Mouse (Mus musculus) neural tube, embryonic 12.5 days (tissue): ENCODE measurements around the gene Lpgat1. TPM values are rescaled to one million over a fixed set of nuclear protein-coding genes. Genes with fewer than 3 reads are reported as not detected.

Source experiments
- ATAC-seq: fragments of 200-750 bp; cut with Nextera tagmentation; 2 replicates; pipeline ENCODE4 v1.8.0; 2017; ENCODE audit warnings: low read depth, mild to moderate bottlenecking, moderate TSS enrichment, moderate library complexity; ENCODE audit not compliant: low FRiP score
- H3K27ac ChIP-seq: fragments of 300-500 bp; sonication (generic); 2 replicates; pipeline ENCODE4 v1.5.1; 2016
- H3K27me3 ChIP-seq: fragments of 300-500 bp; sonication (generic); replicated peaks from 2 replicates; pipeline ENCODE4 v1.6.1; 2016; ENCODE audit warnings: mild to moderate bottlenecking
- H3K36me3 ChIP-seq: fragments of 300-500 bp; sonication (generic); 2 replicates; pipeline ENCODE4 v1.6.1; 2016; ENCODE audit warnings: mild to moderate bottlenecking
- H3K4me1 ChIP-seq: fragments of 300-500 bp; sonication (generic); 2 replicates; pipeline ENCODE4 v1.6.1; 2016
- H3K4me2 ChIP-seq: fragments of 300-500 bp; sonication (generic); replicated peaks from 2 replicates; pipeline ENCODE4 v1.6.1; 2016; ENCODE audit warnings: mild to moderate bottlenecking
- H3K4me3 ChIP-seq: fragments of 300-500 bp; sonication (generic); 2 replicates; pipeline ENCODE4 v1.5.1; 2016
- H3K9ac ChIP-seq: fragments of 300-500 bp; sonication (generic); 2 replicates; pipeline ENCODE4 v1.6.1; 2016; ENCODE audit warnings: mild to moderate bottlenecking
- H3K9me3 ChIP-seq: fragments of 300-500 bp; sonication (generic); 2 replicates; pipeline ENCODE4 v1.6.1; 2016; ENCODE audit warnings: mild to moderate bottlenecking
- WGBS: fragments of 180-500 bp; shearing (Covaris S2); methylation state at CpG from one replicate; pipeline ENCODE4 v1.1.7; 2016; 5-methylcytosine and 5-hydroxymethylcytosine counted together
- polyA plus RNA-seq: library from polyadenylated mRNA; unstranded; fragments of >200 nt; fragmentation: Nextera tagmentation; extraction: Ambion mirVana; gene quantifications from 2 replicates; pipeline ENCODE4 v1.2.1, GENCODE M21; 2016

Gene Lpgat1
- polyA plus RNA-seq, 1 experiment from 2014 or later: 46.3 TPM

- no peak for ATAC-seq
- Histone ChIP-seq H3K9ac (no peak overlapping the region), H3K27ac (no peak overlapping the region), H3K4me1 (no peaks in the 10 kb centered on the region), H3K36me3 (no peaks in the 10 kb centered on the region), H3K4me3 (no peak overlapping the region), H3K4me2 (no peak overlapping the region), H3K9me3 (peaks cover 6% of the 10 kb centered on the region; the same call in 1 of the 2 replicates), H3K27me3 (no peaks in the 10 kb centered on the region)
- WGBS: 79% methylated on average over 8 of the region's 8 CpGs
Observed at GRCm38 (mm10) chr1:191792991-191793390, 75.4 kb downstream of the Lpgat1 start.

- Histone ChIP-seq H3K27ac (no peak overlapping the region), H3K4me2 (no peak overlapping the region), H3K9ac (no peak overlapping the region), H3K4me3 (no peak overlapping the region), H3K9me3 (peaks cover 6% of the 10 kb centered on the region; the same call in 1 of the 2 replicates), H3K36me3 (no peaks in the 10 kb centered on the region), H3K27me3 (no peaks in the 10 kb centered on the region), H3K4me1 (no peaks in the 10 kb centered on the region)
- 76% methylated on average over 7 of the region's 7 CpGs for WGBS
- no peak for ATAC-seq
Observed at GRCm38 (mm10) chr1:191793888-191794532, 76.4 kb downstream of the Lpgat1 start.

DNA sequence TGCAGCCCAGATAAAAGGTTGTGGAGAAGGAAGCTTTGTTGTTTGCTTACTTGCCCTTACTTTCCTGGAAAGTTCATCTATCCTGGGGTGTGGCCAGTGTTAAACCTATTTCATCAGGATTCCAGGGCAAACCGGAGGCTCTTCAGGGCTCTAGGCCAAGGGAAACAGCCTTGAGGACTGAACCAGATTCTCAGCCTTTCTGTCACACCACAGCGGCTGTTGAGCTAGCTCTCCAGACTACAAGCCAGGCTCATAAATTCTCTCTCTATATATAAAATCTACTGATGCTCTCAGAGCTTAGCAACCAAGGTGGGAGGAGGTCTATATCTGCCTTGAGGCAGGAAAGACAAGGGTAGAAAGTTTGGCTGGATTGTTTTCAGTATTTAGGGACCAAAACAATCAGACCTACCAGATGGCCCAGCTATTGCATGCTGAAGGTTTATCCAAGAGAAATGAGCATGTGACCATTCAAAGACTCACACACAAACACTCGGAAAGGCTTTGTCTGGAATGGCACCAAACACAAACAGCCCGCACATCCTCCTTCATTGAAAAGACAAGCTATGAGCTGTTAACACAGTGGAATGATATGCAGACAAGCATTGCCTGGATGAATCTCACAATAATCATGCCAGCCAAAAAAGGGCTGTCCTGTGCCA, 78.7 kb downstream of the Lpgat1 start:
- Histone ChIP-seq H3K36me3 (no peaks in the 10 kb centered on the region), H3K9ac (no peak overlapping the region), H3K27me3 (no peaks in the 10 kb centered on the region), H3K9me3 (no peaks in the 10 kb centered on the region), H3K4me2 (no peak overlapping the region), H3K27ac (no peak overlapping the region), H3K4me1 (no peaks in the 10 kb centered on the region), H3K4me3 (no peak overlapping the region)
- ATAC-seq: no peak
- WGBS: 88% methylated on average over 4 of the region's 4 CpGs

DNA sequence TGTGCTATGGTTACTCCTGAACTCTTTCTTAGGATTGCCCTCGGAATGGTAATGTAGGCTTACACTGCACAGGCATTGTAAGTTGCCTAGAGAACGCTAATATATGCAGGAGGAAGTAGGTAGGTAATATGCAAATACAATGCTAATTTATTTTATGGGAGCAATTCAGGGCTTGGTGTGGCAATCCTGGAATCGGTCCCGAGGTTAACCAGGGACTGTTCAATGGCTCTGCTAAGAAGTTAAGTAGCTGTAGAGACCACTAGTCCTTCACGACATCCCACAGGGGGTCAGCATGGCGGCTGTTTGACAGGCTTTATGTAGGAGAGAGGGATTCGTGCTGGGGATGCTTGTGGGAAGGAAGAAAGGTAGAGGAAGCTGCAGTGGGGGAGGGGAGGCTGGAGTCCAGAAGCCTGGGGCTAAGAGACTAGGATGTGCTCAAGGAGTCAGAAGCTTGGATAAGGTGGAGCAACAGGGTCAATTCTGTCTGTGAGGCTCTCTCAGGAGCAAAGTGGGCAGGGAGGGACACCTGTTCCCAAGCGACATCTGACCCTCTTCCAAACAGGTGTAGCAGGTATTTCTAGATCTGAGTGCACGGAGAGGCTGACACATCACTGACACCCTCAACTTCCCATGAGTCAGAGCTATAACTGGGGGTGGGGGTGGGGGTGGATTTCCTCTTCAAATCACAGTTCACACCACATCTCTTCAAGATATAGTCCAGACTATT, 84.6 kb downstream of the Lpgat1 start:
- Histone ChIP-seq H3K4me2 (no peak overlapping the region), H3K27ac (no peak overlapping the region), H3K27me3 (no peaks in the 10 kb centered on the region), H3K4me3 (no peak overlapping the region), H3K36me3 (no peaks in the 10 kb centered on the region), H3K9ac (no peak overlapping the region), H3K9me3 (no peaks in the 10 kb centered on the region), H3K4me1 (no peaks in the 10 kb centered on the region)
- ATAC-seq: no peak
- WGBS: 45% methylated on average over 9 of the region's 9 CpGs

DNA sequence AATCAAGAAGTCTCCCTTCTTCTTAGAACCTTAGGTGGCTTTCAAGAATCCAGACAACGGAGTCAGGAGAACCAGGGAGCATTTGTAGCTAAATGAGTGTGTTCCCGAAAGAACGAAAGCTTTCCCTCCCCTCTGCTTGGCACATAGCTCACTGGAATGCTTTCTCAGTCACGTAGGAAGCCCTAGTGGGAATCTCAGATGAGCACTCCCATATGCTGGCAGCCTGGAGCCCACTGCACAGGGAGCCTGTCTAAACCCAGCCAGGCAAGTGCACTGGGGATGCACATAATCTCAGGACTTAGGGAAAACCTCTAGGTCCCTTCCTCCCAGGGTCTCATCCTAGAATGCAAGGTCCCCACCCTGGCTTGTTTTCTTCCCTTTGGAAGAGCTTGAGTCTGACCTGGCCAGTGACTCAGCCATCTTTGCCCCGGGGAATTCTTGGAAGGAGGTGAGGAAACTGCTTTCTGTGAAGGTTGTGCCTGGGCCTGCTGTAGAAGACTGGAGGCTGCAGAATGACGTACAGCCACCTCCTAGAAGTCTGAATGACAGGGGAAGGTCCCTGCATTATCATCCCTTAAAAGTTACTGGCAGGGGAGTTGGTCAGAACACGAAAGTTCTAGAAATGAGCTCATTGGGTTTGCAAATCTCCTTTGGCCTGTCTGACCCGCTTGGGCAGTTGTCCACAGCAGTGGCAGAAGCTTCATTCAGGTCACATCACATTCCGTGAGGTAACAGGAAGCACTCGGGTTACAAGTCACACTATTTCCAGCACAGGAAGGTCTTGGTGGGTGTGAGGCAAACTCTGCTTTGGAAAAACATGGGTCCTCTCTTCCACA, 85.4 kb downstream of the Lpgat1 start:
- no peak for ATAC-seq
- no peaks in the 10 kb centered on the region for H3K9me3 ChIP-seq
- H3K4me2 ChIP-seq: no peak overlapping the region
- H3K9ac ChIP-seq: no peak overlapping the region
- H3K27me3 ChIP-seq: no peaks in the 10 kb centered on the region
- 80% methylated on average over 10 of the region's 10 CpGs for WGBS
- H3K36me3 ChIP-seq: no peaks in the 10 kb centered on the region
- no peak overlapping the region for H3K4me3 ChIP-seq
- no peak overlapping the region for H3K27ac ChIP-seq
- H3K4me1 ChIP-seq: no peaks in the 10 kb centered on the region

GRCm38 (mm10) chr1:191804747-191805146, 87.1 kb downstream of the Lpgat1 start:
- Histone ChIP-seq H3K9me3 (no peaks in the 10 kb centered on the region), H3K9ac (no peak overlapping the region), H3K27ac (no peak overlapping the region), H3K27me3 (no peaks in the 10 kb centered on the region), H3K36me3 (no peaks in the 10 kb centered on the region), H3K4me2 (no peak overlapping the region), H3K4me1 (no peaks in the 10 kb centered on the region; the same call in 1 of the 2 replicates), H3K4me3 (no peak overlapping the region)
- 72% methylated on average over 5 of the region's 5 CpGs for WGBS
- ATAC-seq: no peak

DNA sequence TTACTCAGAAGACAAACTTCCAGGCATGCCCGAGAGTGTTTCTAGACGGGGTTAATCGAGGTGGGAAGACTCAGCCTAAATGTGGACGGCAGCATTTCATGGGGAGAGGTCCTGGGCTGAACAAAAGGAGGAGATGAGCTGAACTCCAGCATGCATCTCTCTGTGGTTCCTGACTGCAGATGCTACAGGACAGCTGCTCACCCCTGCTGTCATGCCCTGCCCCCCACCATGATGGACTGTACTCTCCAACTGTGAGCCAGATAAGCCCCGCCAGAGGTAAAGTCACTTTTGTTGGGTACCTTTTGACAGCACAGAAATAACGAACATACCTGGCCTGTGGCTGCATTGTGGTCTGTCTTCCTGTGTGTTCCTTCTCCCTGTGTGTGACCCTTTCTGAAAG, 88.2 kb downstream of the Lpgat1 start:
- no peaks in the 10 kb centered on the region for H3K36me3 ChIP-seq
- ATAC-seq: no peak
- no peaks in the 10 kb centered on the region for H3K27me3 ChIP-seq
- H3K9ac ChIP-seq: no peak overlapping the region
- WGBS: 87% methylated on average over 6 of the region's 6 CpGs
- H3K4me3 ChIP-seq: no peak overlapping the region
- H3K27ac ChIP-seq: no peak overlapping the region
- H3K9me3 ChIP-seq: no peaks in the 10 kb centered on the region
- H3K4me1 ChIP-seq: no peaks in the 10 kb centered on the region; the same call in 1 of the 2 replicates
- H3K4me2 ChIP-seq: no peak overlapping the region

- WGBS: 91% methylated on average over 4 of the region's 4 CpGs
- Histone ChIP-seq H3K9me3 (no peaks in the 10 kb centered on the region), H3K4me1 (no peaks in the 10 kb centered on the region; the same call in 1 of the 2 replicates), H3K27ac (no peak overlapping the region), H3K27me3 (no peaks in the 10 kb centered on the region), H3K4me3 (no peak overlapping the region), H3K36me3 (no peaks in the 10 kb centered on the region), H3K4me2 (no peak overlapping the region), H3K9ac (no peak overlapping the region)
- no peak for ATAC-seq
Observed at GRCm38 (mm10) chr1:191806740-191807139, 89.1 kb downstream of the Lpgat1 start.

- Histone ChIP-seq H3K9me3 (no peaks in the 10 kb centered on the region), H3K27me3 (no peaks in the 10 kb centered on the region), H3K4me2 (no peak overlapping the region), H3K27ac (no peak overlapping the region), H3K36me3 (no peaks in the 10 kb centered on the region), H3K9ac (no peak overlapping the region), H3K4me3 (no peak overlapping the region), H3K4me1 (no peaks in the 10 kb centered on the region; the same call in 1 of the 2 replicates)
- no peak for ATAC-seq
- WGBS: 88% methylated on average over 7 of the region's 7 CpGs
Observed at GRCm38 (mm10) chr1:191807979-191808378, 90.3 kb downstream of the Lpgat1 start.

GRCm38 (mm10) chr1:191808688-191809223, 91.1 kb downstream of the Lpgat1 start:
- Histone ChIP-seq H3K27ac (no peak overlapping the region), H3K27me3 (no peaks in the 10 kb centered on the region), H3K4me1 (no peaks in the 10 kb centered on the region; the same call in 1 of the 2 replicates), H3K4me3 (no peak overlapping the region), H3K4me2 (no peak overlapping the region), H3K36me3 (no peaks in the 10 kb centered on the region), H3K9ac (no peak overlapping the region), H3K9me3 (no peaks in the 10 kb centered on the region)
- 86% methylated on average over 12 of the region's 12 CpGs for WGBS
- ATAC-seq: no peak

DNA sequence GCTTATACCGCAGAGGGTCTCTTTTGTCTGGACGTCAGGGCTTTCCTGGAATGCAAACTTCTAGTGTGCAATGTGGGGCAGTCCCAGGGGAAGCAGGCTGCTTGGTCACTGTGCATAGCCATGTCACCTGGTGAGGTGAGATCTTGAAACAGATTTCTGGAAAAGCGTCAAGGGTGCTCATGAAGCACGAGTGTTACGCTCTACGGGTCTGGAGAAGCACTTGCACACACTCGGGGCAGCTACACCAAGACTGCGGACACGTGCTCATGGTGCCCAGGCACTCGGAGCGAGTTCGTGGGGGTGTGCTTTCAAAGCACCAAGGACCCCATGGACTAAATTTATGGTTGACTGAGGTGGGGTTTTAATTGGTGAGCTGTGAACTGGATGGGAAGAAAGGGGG, 94.1 kb downstream of the Lpgat1 start:
- H3K4me3 ChIP-seq: no peak overlapping the region
- H3K4me1 ChIP-seq: no peaks in the 10 kb centered on the region; the same call in 1 of the 2 replicates
- no peaks in the 10 kb centered on the region for H3K27me3 ChIP-seq
- no peaks in the 10 kb centered on the region for H3K36me3 ChIP-seq
- H3K4me2 ChIP-seq: no peak overlapping the region
- 92% methylated on average over 12 of the region's 12 CpGs for WGBS
- no peak overlapping the region for H3K9ac ChIP-seq
- no peak for ATAC-seq
- no peaks in the 10 kb centered on the region for H3K9me3 ChIP-seq
- no peak overlapping the region for H3K27ac ChIP-seq
